Mouse (Mus musculus) liver, embryonic 13.5 days (tissue): Measurements from ENCODE around the gene Lyz1. TPM values are rescaled to one million over a fixed set of nuclear protein-coding genes. Genes with fewer than 3 reads are reported as not detected.

ENCODE experiments used
- ATAC-seq: fragments of 200-750 bp; cut with Nextera tagmentation; 2 replicates; pipeline ENCODE4 v1.8.0; 2017; ENCODE audit warnings: low read depth, mild to moderate bottlenecking, moderate number of reproducible peaks, moderate library complexity
- DNase-seq: peaks from one replicate; pipeline ENCODE4 v3.0.0; 2022
- H3K27ac ChIP-seq: fragments of 300-500 bp; sonication (generic); 2 replicates; pipeline ENCODE4 v1.5.1; 2015; ENCODE audit warnings: moderate library complexity, mild to moderate bottlenecking, inconsistent platforms
- H3K27me3 ChIP-seq: fragments of 300-500 bp; sonication (generic); 2 replicates; pipeline ENCODE4 v1.6.1; 2015; ENCODE audit warnings: mild to moderate bottlenecking, inconsistent platforms
- H3K36me3 ChIP-seq: fragments of 300-500 bp; sonication (generic); 2 replicates; pipeline ENCODE4 v1.6.1; 2015; ENCODE audit warnings: mild to moderate bottlenecking, inconsistent platforms
- H3K4me1 ChIP-seq: fragments of 300-500 bp; sonication (generic); replicated peaks from 2 replicates; pipeline ENCODE4 v1.6.1; 2015; ENCODE audit warnings: inconsistent platforms
- H3K4me2 ChIP-seq: fragments of 300-500 bp; sonication (generic); 2 replicates; pipeline ENCODE4 v1.6.1; 2015; ENCODE audit warnings: inconsistent platforms, mild to moderate bottlenecking, moderate library complexity
- H3K4me3 ChIP-seq: fragments of 300-500 bp; sonication (generic); replicated peaks from 2 replicates; pipeline ENCODE4 v1.5.1; 2015; ENCODE audit warnings: mild to moderate bottlenecking, inconsistent platforms
- H3K9ac ChIP-seq: fragments of 300-500 bp; sonication (generic); 2 replicates; pipeline ENCODE4 v1.6.1; 2015; ENCODE audit warnings: mild to moderate bottlenecking, inconsistent platforms
- H3K9me3 ChIP-seq: fragments of 300-500 bp; sonication (generic); replicated peaks from 2 replicates; pipeline ENCODE4 v1.6.1; 2016; ENCODE audit warnings: inconsistent platforms
- WGBS: fragments of 180-500 bp; shearing (Covaris S2); methylation state at CpG from one replicate; pipeline ENCODE4 v1.1.7; 2015; ENCODE audit not compliant: insufficient replicate concordance; 5-methylcytosine and 5-hydroxymethylcytosine counted together
- polyA plus RNA-seq: library from polyadenylated mRNA; unstranded; fragments of >200 nt; fragmentation: Nextera tagmentation; extraction: Ambion mirVana; gene quantifications from 2 replicates; pipeline ENCODE4 v1.2.1, GENCODE M21; 2015

Gene Lyz1
- polyA plus RNA-seq, result not detected in 2 replicates

- no peak within 1 kb of the TSS for H3K4me2 ChIP-seq
- no peak for DNase-seq
- H3K4me3 ChIP-seq, result no peak within 1 kb of the TSS
- no peaks in the 10 kb centered on the region for H3K27me3 ChIP-seq
- no peak within 1 kb of the TSS for H3K27ac ChIP-seq
- H3K36me3 ChIP-seq, result no peaks in the 10 kb centered on the region
- no peak for ATAC-seq
- WGBS, result 52% methylated on average over 5 of the region's 5 CpGs
- H3K4me1 ChIP-seq, result no peaks in the 10 kb centered on the region
- H3K9ac ChIP-seq, result no peak within 1 kb of the TSS
- no peaks in the 10 kb centered on the region for H3K9me3 ChIP-seq
These were observed at the start of gene Lyz1 for GRCm38 (mm10) chr10:117292671-117293070. Gene Lyz1, minus strand, starts transcription at chr10:117292868.

- Histone ChIP-seq H3K4me1 (no peaks in the 10 kb centered on the region), H3K4me3 (no peak overlapping the region), H3K36me3 (no peaks in the 10 kb centered on the region), H3K9me3 (no peaks in the 10 kb centered on the region), H3K4me2 (no peak overlapping the region), H3K9ac (no peak overlapping the region), H3K27ac (no peak overlapping the region), H3K27me3 (no peaks in the 10 kb centered on the region)
- no peak for DNase-seq
- ATAC-seq, result no peak
- 74% methylated on average over 2 of the region's 2 CpGs for WGBS
These were observed 49.7 kb upstream of the Lyz1 start for GRCm38 (mm10) chr10:117342406-117342805.

- Histone ChIP-seq H3K27ac (no peak overlapping the region), H3K27me3 (no peaks in the 10 kb centered on the region), H3K4me2 (no peak overlapping the region), H3K36me3 (no peaks in the 10 kb centered on the region), H3K9ac (no peak overlapping the region), H3K9me3 (no peaks in the 10 kb centered on the region), H3K4me1 (no peaks in the 10 kb centered on the region), H3K4me3 (no peak overlapping the region)
- WGBS, result 83% methylated on average over 4 of the region's 4 CpGs
- DNase-seq, result no peak
- no peak for ATAC-seq
These were observed 48.4 kb upstream of the Lyz1 start for GRCm38 (mm10) chr10:117341029-117341428.

GRCm38 (mm10) chr10:117339241-117339640, 46.6 kb upstream of the Lyz1 start:
- no peak for ATAC-seq
- H3K36me3 ChIP-seq, result no peaks in the 10 kb centered on the region
- H3K27me3 ChIP-seq, result no peaks in the 10 kb centered on the region
- no peak overlapping the region for H3K4me2 ChIP-seq
- H3K9me3 ChIP-seq, result no peaks in the 10 kb centered on the region
- no peaks in the 10 kb centered on the region for H3K4me1 ChIP-seq
- H3K9ac ChIP-seq, result no peak overlapping the region
- no peak for DNase-seq
- WGBS, result 55% methylated on average over 7 of the region's 7 CpGs
- H3K4me3 ChIP-seq, result no peak overlapping the region
- no peak overlapping the region for H3K27ac ChIP-seq

- Histone ChIP-seq H3K4me2 (no peak overlapping the region), H3K4me3 (no peak overlapping the region), H3K27ac (no peak overlapping the region), H3K9ac (no peak overlapping the region), H3K9me3 (no peaks in the 10 kb centered on the region), H3K27me3 (no peaks in the 10 kb centered on the region), H3K36me3 (no peaks in the 10 kb centered on the region), H3K4me1 (no peaks in the 10 kb centered on the region)
- ATAC-seq (no peak), DNase-seq (no peak)
These were observed 45.3 kb upstream of the Lyz1 start for GRCm38 (mm10) chr10:117337946-117338345.

GRCm38 (mm10) chr10:117335649-117336048, 43.0 kb upstream of the Lyz1 start:
- Histone ChIP-seq H3K4me3 (no peak overlapping the region), H3K27me3 (no peaks in the 10 kb centered on the region), H3K9ac (no peak overlapping the region), H3K4me2 (no peak overlapping the region), H3K36me3 (no peaks in the 10 kb centered on the region), H3K27ac (no peak overlapping the region), H3K9me3 (no peaks in the 10 kb centered on the region), H3K4me1 (no peaks in the 10 kb centered on the region)
- no peak for DNase-seq
- 19% methylated on average over 4 of the region's 4 CpGs for WGBS
- ATAC-seq, result no peak

GRCm38 (mm10) chr10:117330521-117330920, 37.9 kb upstream of the Lyz1 start:
- H3K9me3 ChIP-seq, result no peaks in the 10 kb centered on the region
- H3K27me3 ChIP-seq, result no peaks in the 10 kb centered on the region
- no peaks in the 10 kb centered on the region for H3K4me1 ChIP-seq
- H3K4me2 ChIP-seq, result no peak overlapping the region
- no peak overlapping the region for H3K4me3 ChIP-seq
- DNase-seq (no peak), ATAC-seq (no peak)
- no peak overlapping the region for H3K9ac ChIP-seq
- 41% methylated on average over 5 of the region's 5 CpGs for WGBS
- H3K27ac ChIP-seq, result no peak overlapping the region
- no peaks in the 10 kb centered on the region for H3K36me3 ChIP-seq

GRCm38 (mm10) chr10:117323782-117324181, 31.1 kb upstream of the Lyz1 start:
- Histone ChIP-seq H3K4me1 (no peaks in the 10 kb centered on the region), H3K36me3 (no peaks in the 10 kb centered on the region), H3K27me3 (no peaks in the 10 kb centered on the region), H3K9ac (no peak overlapping the region), H3K4me2 (no peak overlapping the region), H3K27ac (no peak overlapping the region), H3K4me3 (no peak overlapping the region), H3K9me3 (no peaks in the 10 kb centered on the region)
- 60% methylated on average over 7 of the region's 7 CpGs for WGBS
- ATAC-seq, result no peak
- no peak for DNase-seq

GRCm38 (mm10) chr10:117322630-117323029, 30.0 kb upstream of the Lyz1 start:
- DNase-seq (no peak), ATAC-seq (no peak)
- Histone ChIP-seq H3K9me3 (no peaks in the 10 kb centered on the region), H3K4me2 (no peak overlapping the region), H3K36me3 (no peaks in the 10 kb centered on the region), H3K9ac (no peak overlapping the region), H3K4me3 (no peak overlapping the region), H3K27ac (no peak overlapping the region), H3K27me3 (no peaks in the 10 kb centered on the region), H3K4me1 (no peaks in the 10 kb centered on the region)
- 75% methylated on average over 5 of the region's 5 CpGs for WGBS

- Histone ChIP-seq H3K27me3 (no peaks in the 10 kb centered on the region), H3K27ac (no peak overlapping the region)
- no peak for ATAC-seq
These were observed 27.9 kb upstream of the Lyz1 start for GRCm38 (mm10) chr10:117320571-117320981.

GRCm38 (mm10) chr10:117316391-117316790, 23.7 kb upstream of the Lyz1 start:
- H3K36me3 ChIP-seq, result no peaks in the 10 kb centered on the region
- H3K9me3 ChIP-seq, result no peaks in the 10 kb centered on the region
- no peaks in the 10 kb centered on the region for H3K4me1 ChIP-seq
- DNase-seq (no peak), ATAC-seq (no peak)
- H3K4me3 ChIP-seq, result no peak overlapping the region
- no peak overlapping the region for H3K4me2 ChIP-seq
- no peak overlapping the region for H3K9ac ChIP-seq
- no peak overlapping the region for H3K27ac ChIP-seq
- H3K27me3 ChIP-seq, result no peaks in the 10 kb centered on the region
- WGBS, result 74% methylated on average over 11 of the region's 11 CpGs

More at GRCm38 (mm10) chr10:117320571-117320981, 27.9 kb upstream of the Lyz1 start:
- Histone ChIP-seq H3K4me2 (no peak overlapping the region), H3K4me3 (no peak overlapping the region), H3K9ac (no peak overlapping the region), H3K36me3 (no peaks in the 10 kb centered on the region), H3K9me3 (no peaks in the 10 kb centered on the region), H3K4me1 (no peaks in the 10 kb centered on the region)
- DNase-seq, result no peak
- 64% methylated on average over 3 of the region's 3 CpGs for WGBS

- Histone ChIP-seq H3K36me3 (no peaks in the 10 kb centered on the region), H3K9me3 (no peaks in the 10 kb centered on the region), H3K27me3 (no peaks in the 10 kb centered on the region), H3K4me3 (no peak overlapping the region), H3K27ac (no peak overlapping the region), H3K4me2 (no peak overlapping the region), H3K4me1 (no peaks in the 10 kb centered on the region), H3K9ac (no peak overlapping the region)
- ATAC-seq (no peak), DNase-seq (no peak)
- WGBS, result 73% methylated on average over 2 of the region's 2 CpGs
These were observed 20.5 kb upstream of the Lyz1 start for GRCm38 (mm10) chr10:117313133-117313532.
